Mouse (Mus musculus) cortical plate, adult 2 months (tissue): ENCODE data around the gene Gm10974.

Experiments
- CTCF ChIP-seq: fragments of 200-500 bp; IDR thresholded peaks from 2 replicates; pipeline ENCODE4 v1.5.1; 2011; ENCODE audit warnings: mild to moderate bottlenecking, control low read depth, low read length; ENCODE audit not compliant: insufficient read depth; ENCODE audit errors: extremely low read depth
- POLR2A ChIP-seq: fragments of 200-500 bp; IDR thresholded peaks from 2 replicates; pipeline ENCODE4 v1.6.1; 2011; ENCODE audit warnings: mild to moderate bottlenecking, low read length, control low read depth; ENCODE audit not compliant: insufficient read depth; ENCODE audit errors: extremely low read depth

DNA sequence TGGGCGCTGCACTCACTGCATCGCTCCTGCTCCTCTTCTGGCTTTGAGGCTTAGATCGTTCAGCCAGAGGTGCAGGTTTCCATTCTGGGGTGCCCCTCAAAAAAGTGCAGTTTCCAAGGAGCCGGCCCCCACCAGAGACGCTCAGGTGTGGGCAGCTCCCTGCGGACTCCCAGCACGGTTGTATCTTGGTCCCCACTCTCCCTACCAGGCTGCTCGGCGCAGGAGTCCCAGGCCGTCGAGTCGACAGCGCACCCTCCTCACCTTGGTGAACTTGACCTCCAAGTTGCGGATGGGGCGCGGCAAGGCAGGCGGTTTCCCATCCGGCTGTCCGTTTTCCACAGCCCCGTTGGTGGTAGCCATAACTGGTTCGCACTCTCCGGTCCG lies 61.3 kb downstream of the Gm10974 start:
- no peak for TF ChIP-seq CTCF
- no peak for TF ChIP-seq POLR2A
